ENCODE assay signal across 8 mouse cellular contexts in genomic region chr4:155012788-155013187, GRCm38 (mm10). TPM values are rescaled to one million over a fixed set of nuclear protein-coding genes. Genes with fewer than 3 reads are reported as not detected.
DNase-seq lines count a peak whose midpoint lies in the region; ATAC-seq and TF ChIP-seq lines count a peak whose summit lies in the region.

No protein-coding gene starts in this region.

- WGBS in intestine, embryonic 16.5 days: 3% methylated on average over 4 of the region's 4 CpGs
- WGBS in liver, embryonic 14.5 days (ENCODE audit: insufficient replicate concordance): 5% methylated on average over 4 of the region's 4 CpGs
- 8% methylated on average over 4 of the region's 4 CpGs for WGBS in thymus, adult 2 months

- H3K4me2 ChIP-seq in intestine, embryonic 16.5 days (ENCODE audit: low read depth, low read length): no peak overlapping the region
- no peak overlapping the region for H3K4me2 ChIP-seq in liver, embryonic 14.5 days (ENCODE audit: low read depth)

- POLR2A ChIA-PET in Patski (lab: Charles Lee): no interaction called here

- ATAC-seq in Patski: peak; percentile 13
- peak; percentile 65 for ATAC-seq in intestine, embryonic 16.5 days
- no peak for ATAC-seq in liver, embryonic 14.5 days (ENCODE audit: insufficient read depth)
- peak; percentile 44 for ATAC-seq in neutrophil, adult 5-6 weeks (ENCODE audit: extremely low read depth, insufficient number of reproducible peaks, low FRiP score, poor library complexity, severe bottlenecking)

- no peaks in the 10 kb centered on the region for H3K27me3 ChIP-seq in Patski
- no peaks in the 10 kb centered on the region for H3K27me3 ChIP-seq in intestine, embryonic 16.5 days (replicated peaks; ENCODE audit: control insufficient read depth, insufficient read depth, low read length)
- H3K27me3 ChIP-seq in liver, embryonic 14.5 days (ENCODE audit: control insufficient read depth, insufficient read depth, low read length): no peaks in the 10 kb centered on the region
- H3K27me3 ChIP-seq in thymus, adult 2 months (ENCODE audit: control insufficient read depth, insufficient read depth, low read length): no peaks in the 10 kb centered on the region

- TF ChIP-seq EP300 in liver, embryonic 14.5 days (IDR thresholded peaks at IDR 0.05; ENCODE audit: low read depth): no peak

- H3K9ac ChIP-seq in intestine, embryonic 16.5 days (ENCODE audit: low read depth, low read length): no peak overlapping the region
- no peak overlapping the region for H3K9ac ChIP-seq in liver, embryonic 14.5 days (replicated peaks)

- DNase-seq in B cell, adult 2 months: peak; percentile 73
- DNase-seq in Patski (ENCODE audit: low read depth, low spot score): no peak
- peak; percentile 89 for DNase-seq in cerebellum, adult 9-11 months
- peak; percentile 42 to 49 for DNase-seq in frontal cortex, postnatal 25 days (ENCODE audit: low spot score in 2 of 2)
- peak; percentile 13 to 31 (median 22) for DNase-seq in liver, embryonic 14.5 days (ENCODE audit: low read depth in 3 of 3, low spot score in 3 of 3)
- DNase-seq in thymus, adult 2 months: peak; percentile 67

- TF ChIP-seq POLR2A in thymus, adult 2 months (IDR thresholded peaks at IDR 0.05; ENCODE audit: control insufficient read depth, extremely low read depth, insufficient read depth, low read length, poor library complexity): no peak

- CTCF ChIA-PET in Patski (lab: Charles Lee): interaction anchor here (0.9 to 2.2 kb wide), 7 partner anchors 9 to 46 kb away, joined by 3 to 8 read pairs (median 4); no protein-coding TSS in a partner anchor

- in situ Hi-C loops in Patski (cut with MboI; ENCODE audit: low pct_unique_long_range_greater_than_20kb): no loop called here

- H3K27ac ChIP-seq in intestine, embryonic 16.5 days (ENCODE audit: low read length): no peak overlapping the region
- H3K27ac ChIP-seq in liver, embryonic 14.5 days: no peak overlapping the region
- no peak overlapping the region for H3K27ac ChIP-seq in thymus, adult 2 months (ENCODE audit: control insufficient read depth, insufficient read depth, low read length)

- no peak overlapping the region for H3K4me3 ChIP-seq in intestine, embryonic 16.5 days (ENCODE audit: low read length)
- H3K4me3 ChIP-seq in liver, embryonic 14.5 days (ENCODE audit: insufficient read depth in 1 of 2, low read depth in 2 of 2, low read length in 2 of 2): no peak overlapping the region
- H3K4me3 ChIP-seq in thymus, adult 2 months (ENCODE audit: control insufficient read depth, insufficient read depth, low read length): no peak overlapping the region

- H3K4me1 ChIP-seq in intestine, embryonic 16.5 days (ENCODE audit: control insufficient read depth, insufficient read depth, low read length): no peaks in the 10 kb centered on the region
- no peaks in the 10 kb centered on the region for H3K4me1 ChIP-seq in liver, embryonic 14.5 days (replicated peaks; ENCODE audit: control insufficient read depth in 2 of 2, insufficient read depth in 2 of 2, low read length in 1 of 2)
- no peaks in the 10 kb centered on the region for H3K4me1 ChIP-seq in thymus, adult 2 months (replicated peaks; ENCODE audit: control insufficient read depth, insufficient read depth, low read length)

- TF ChIP-seq CTCF in Patski (IDR thresholded peaks at IDR 0.05): no peak
- peak; percentile 91 for TF ChIP-seq CTCF in liver, embryonic 14.5 days (IDR thresholded peaks at IDR 0.05; ENCODE audit: low read depth)
- peak; percentile 86; the same call in 1 of the 2 replicates for TF ChIP-seq CTCF in thymus, adult 2 months (IDR thresholded peaks at IDR 0.05; ENCODE audit: borderline replicate concordance, control insufficient read depth, extremely low read depth, insufficient read depth, low read length, poor library complexity)

- no peaks in the 10 kb centered on the region for H3K9me3 ChIP-seq in intestine, embryonic 16.5 days (ENCODE audit: control insufficient read depth, low read length)
- H3K9me3 ChIP-seq in liver, embryonic 14.5 days (ENCODE audit: control insufficient read depth, low read length): no peaks in the 10 kb centered on the region

- no peaks in the 10 kb centered on the region; the same call in 1 of the 2 replicates for H3K36me3 ChIP-seq in intestine, embryonic 16.5 days (ENCODE audit: control insufficient read depth, insufficient read depth, low read length)
- H3K36me3 ChIP-seq in liver, embryonic 14.5 days (replicated peaks; ENCODE audit: control insufficient read depth, insufficient read depth, low read depth): no peaks in the 10 kb centered on the region
- H3K36me3 ChIP-seq in thymus, adult 2 months (ENCODE audit: control insufficient read depth, insufficient read depth, low read length): no peaks in the 10 kb centered on the region

RNA-seq across cellular contexts. Expression of gene Plch2, which starts 43.8 kb away (rescaled TPM):
- 0.49 TPM for polyA plus RNA-seq in Patski (2021)
- 19.8 and 22.9 TPM in 2 replicates for polyA plus RNA-seq in intestine, embryonic 16.5 days (2015; fragmentation: Nextera tagmentation; extraction: Ambion mirVana)
- 0.09 and 0.12 TPM in 2 replicates for polyA plus RNA-seq in liver, embryonic 14.5 days (2012; rRNA removed)
- 0.04 TPM in 1 of 2 replicates, not detected in the other for polyA plus RNA-seq in liver, embryonic 14.5 days (2014; fragmentation: Nextera tagmentation; extraction: Ambion mirVana)
- total RNA-seq in neutrophil, adult 5-6 weeks (2017): 0.12 TPM in 1 of 2 replicates, not detected in the other
- polyA plus RNA-seq in thymus, adult 2 months (2012; rRNA removed): 7.6 and 10.0 TPM in 2 replicates

RNA-seq across cellular contexts. Expression of gene Pank4, which starts 48.9 kb away (rescaled TPM):
- polyA plus RNA-seq in Patski (2021): 29.1 TPM
- 32.4 and 34.2 TPM in 2 replicates for polyA plus RNA-seq in intestine, embryonic 16.5 days (2015; fragmentation: Nextera tagmentation; extraction: Ambion mirVana)
- 27.9 and 32.5 TPM in 2 replicates for polyA plus RNA-seq in liver, embryonic 14.5 days (2012; rRNA removed)
- polyA plus RNA-seq in liver, embryonic 14.5 days (2014; fragmentation: Nextera tagmentation; extraction: Ambion mirVana): 19.5 and 21.6 TPM in 2 replicates
- total RNA-seq in neutrophil, adult 5-6 weeks (2017): 41.4 and 44.8 TPM in 2 replicates
- 121 and 155 TPM in 2 replicates for polyA plus RNA-seq in thymus, adult 2 months (2012; rRNA removed)

RNA-seq across cellular contexts. Expression of gene Hes5, which starts 52.1 kb away (rescaled TPM):
- not detected for polyA plus RNA-seq in Patski (2021)
- polyA plus RNA-seq in intestine, embryonic 16.5 days (2015; fragmentation: Nextera tagmentation; extraction: Ambion mirVana): 1.3 and 1.4 TPM in 2 replicates
- 0.04 and 0.16 TPM in 2 replicates for polyA plus RNA-seq in liver, embryonic 14.5 days (2012; rRNA removed)
- not detected in 2 replicates for polyA plus RNA-seq in liver, embryonic 14.5 days (2014; fragmentation: Nextera tagmentation; extraction: Ambion mirVana)
- total RNA-seq in neutrophil, adult 5-6 weeks (2017): 0.35 and 1.8 TPM in 2 replicates
- polyA plus RNA-seq in thymus, adult 2 months (2012; rRNA removed): 4.1 and 5.6 TPM in 2 replicates

RNA-seq across cellular contexts. Expression of gene Pex10, which starts 54.0 kb away (rescaled TPM):
- 6.6 TPM for polyA plus RNA-seq in Patski (2021)
- 28.9 and 30.5 TPM in 2 replicates for polyA plus RNA-seq in intestine, embryonic 16.5 days (2015; fragmentation: Nextera tagmentation; extraction: Ambion mirVana)
- 6.8 and 7.1 TPM in 2 replicates for polyA plus RNA-seq in liver, embryonic 14.5 days (2012; rRNA removed)
- polyA plus RNA-seq in liver, embryonic 14.5 days (2014; fragmentation: Nextera tagmentation; extraction: Ambion mirVana): 1.7 and 2.6 TPM in 2 replicates
- total RNA-seq in neutrophil, adult 5-6 weeks (2017): 14.3 and 17.1 TPM in 2 replicates
- 32.8 and 38.0 TPM in 2 replicates for polyA plus RNA-seq in thymus, adult 2 months (2012; rRNA removed)
